Mouse (Mus musculus) midbrain, embryonic 11.5 days (tissue): ENCODE results near the gene Fubp1. TPM values are rescaled to one million over a fixed set of nuclear protein-coding genes. Genes with fewer than 3 reads are reported as not detected.

Experiments used
- ATAC-seq: fragments of 200-750 bp; cut with Nextera tagmentation; 2 replicates; pipeline ENCODE4 v1.8.0; 2017; ENCODE audit warnings: moderate TSS enrichment, moderate library complexity; ENCODE audit not compliant: low FRiP score
- DNase-seq: peaks from one replicate; pipeline ENCODE4 v3.0.0; 2015; ENCODE audit warnings: low spot score; ENCODE audit errors: missing footprints
- H3K27ac ChIP-seq: fragments of 300-500 bp; sonication (generic); 2 replicates; pipeline ENCODE4 v1.5.1; 2014; ENCODE audit warnings: low read depth, low read length
- H3K27me3 ChIP-seq: fragments of 300-500 bp; sonication (generic); 2 replicates; pipeline ENCODE4 v1.6.1; 2014; ENCODE audit warnings: mild to moderate bottlenecking, low read length, moderate library complexity, mixed read lengths; ENCODE audit not compliant: control insufficient read depth, insufficient read depth
- H3K36me3 ChIP-seq: fragments of 300-500 bp; sonication (generic); 2 replicates; pipeline ENCODE4 v1.6.1; 2014; ENCODE audit warnings: mild to moderate bottlenecking, low read length, moderate library complexity, mixed read lengths; ENCODE audit not compliant: control insufficient read depth, insufficient read depth
- H3K4me1 ChIP-seq: fragments of 300-500 bp; sonication (generic); 2 replicates; pipeline ENCODE4 v1.6.1; 2014; ENCODE audit warnings: low read length; ENCODE audit not compliant: control insufficient read depth, insufficient read depth
- H3K4me2 ChIP-seq: fragments of 300-500 bp; sonication (generic); 2 replicates; pipeline ENCODE4 v1.6.1; 2014; ENCODE audit warnings: mild to moderate bottlenecking, moderate library complexity
- H3K4me3 ChIP-seq: fragments of 300-500 bp; sonication (generic); 2 replicates; pipeline ENCODE4 v1.5.1; 2014; ENCODE audit warnings: low read depth, low read length
- H3K9ac ChIP-seq: fragments of 300-500 bp; sonication (generic); 2 replicates; pipeline ENCODE4 v1.6.1; 2014; ENCODE audit warnings: low read length
- H3K9me3 ChIP-seq: fragments of 300-500 bp; sonication (generic); 2 replicates; pipeline ENCODE4 v1.6.1; 2016; ENCODE audit warnings: low read length; ENCODE audit not compliant: control insufficient read depth
- WGBS: fragments of 180-500 bp; shearing (Covaris S2); extraction: QIAGEN DNeasy Blood & Tissue Kit; methylation state at CpG from one replicate; pipeline ENCODE4 v1.1.7; 2014; 5-methylcytosine and 5-hydroxymethylcytosine counted together
- polyA plus RNA-seq: library from polyadenylated mRNA; unstranded; fragments of >200 nt; fragmentation: Nextera tagmentation; extraction: Ambion mirVana; gene quantifications from 2 replicates; pipeline ENCODE4 v1.2.1, GENCODE M21; 2014

Gene Fubp1
- polyA plus RNA-seq, result 452 and 457 TPM in 2 replicates

DNA sequence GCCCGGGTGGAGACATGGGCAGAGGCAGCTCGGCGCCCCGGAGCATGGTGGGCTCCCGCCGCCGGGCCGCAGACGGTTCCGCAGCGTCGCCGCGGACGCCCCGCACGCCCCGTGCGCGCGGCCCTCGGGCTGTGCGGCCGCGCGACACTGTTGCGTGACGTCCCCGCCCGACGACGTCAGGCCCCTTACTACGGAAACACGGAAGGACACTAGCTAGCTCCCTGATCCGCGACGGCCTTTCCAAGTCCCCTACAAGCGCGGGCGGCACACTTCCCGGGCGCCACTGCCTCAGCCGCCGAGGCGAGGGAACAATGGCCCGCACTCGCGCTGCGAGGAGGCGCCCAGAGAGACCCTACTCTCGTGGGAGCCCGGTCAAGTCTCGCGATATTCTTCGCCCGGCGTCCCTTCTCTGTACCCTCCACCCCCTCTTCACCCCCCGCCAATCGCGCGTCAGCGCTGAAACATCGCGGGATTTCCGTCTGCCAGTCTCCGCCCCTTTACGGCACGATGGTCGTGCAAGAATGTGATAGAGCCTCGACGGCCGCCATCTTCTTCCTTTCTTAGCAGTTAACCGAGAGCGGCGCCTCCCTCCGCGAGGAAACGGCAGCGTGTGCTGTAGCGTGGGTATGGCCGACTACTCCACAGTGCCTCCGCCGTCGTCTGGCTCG, at the start of gene Fubp1, which contains the start of gene Dnajb4:
Gene Fubp1 (plus strand): TSS at position 456 of the 668 bp plus-strand sequence.
Gene Dnajb4 (minus strand): TSS at position 336 of the 668 bp plus-strand sequence.
- no peaks in the 10 kb centered on the region for H3K27me3 ChIP-seq
- peaks cover 27% of the 10 kb centered on the region for H3K4me1 ChIP-seq
- peak within 1 kb of the TSS; percentile 100 for H3K9ac ChIP-seq
- DNase-seq (peak; percentile 99), ATAC-seq (peak; percentile 96)
- no peaks in the 10 kb centered on the region for H3K36me3 ChIP-seq
- H3K27ac ChIP-seq, result peak within 1 kb of the TSS; percentile 99
- no peaks in the 10 kb centered on the region for H3K9me3 ChIP-seq
- WGBS, result under 1% methylated on average over 83 of the region's 85 CpGs
- peak within 1 kb of the TSS; percentile 89 for H3K4me2 ChIP-seq
- H3K4me3 ChIP-seq, result peak within 1 kb of the TSS; percentile 98

DNA sequence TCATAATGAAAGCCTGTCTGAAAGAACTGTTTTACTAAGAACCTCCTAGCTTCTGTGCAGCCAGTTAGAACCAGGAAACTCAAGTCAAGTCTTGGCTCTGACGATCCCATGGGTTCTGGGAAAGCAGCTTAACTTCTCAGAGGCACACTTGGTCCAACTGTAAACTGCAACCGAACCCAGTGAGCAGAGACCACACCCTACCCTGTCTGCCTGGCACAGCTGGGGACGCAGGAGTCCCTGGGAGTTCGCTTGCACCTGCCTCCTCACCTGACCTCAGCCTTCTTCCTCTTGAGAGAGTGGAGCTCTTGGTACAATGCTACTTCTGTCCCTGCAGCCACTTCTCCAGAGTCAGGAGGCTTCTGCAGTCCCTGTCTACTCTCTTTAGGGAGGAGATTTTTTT, 49.6 kb upstream of the Fubp1 start:
- Histone ChIP-seq H3K36me3 (no peaks in the 10 kb centered on the region), H3K4me3 (no peak overlapping the region), H3K4me2 (no peak overlapping the region), H3K9ac (no peak overlapping the region), H3K9me3 (no peaks in the 10 kb centered on the region), H3K4me1 (peaks cover under 1% of the 10 kb centered on the region), H3K27ac (no peak overlapping the region), H3K27me3 (peaks cover 7% of the 10 kb centered on the region)
- DNase-seq (no peak), ATAC-seq (no peak)
- 73% methylated on average over 4 of the region's 4 CpGs for WGBS

DNA sequence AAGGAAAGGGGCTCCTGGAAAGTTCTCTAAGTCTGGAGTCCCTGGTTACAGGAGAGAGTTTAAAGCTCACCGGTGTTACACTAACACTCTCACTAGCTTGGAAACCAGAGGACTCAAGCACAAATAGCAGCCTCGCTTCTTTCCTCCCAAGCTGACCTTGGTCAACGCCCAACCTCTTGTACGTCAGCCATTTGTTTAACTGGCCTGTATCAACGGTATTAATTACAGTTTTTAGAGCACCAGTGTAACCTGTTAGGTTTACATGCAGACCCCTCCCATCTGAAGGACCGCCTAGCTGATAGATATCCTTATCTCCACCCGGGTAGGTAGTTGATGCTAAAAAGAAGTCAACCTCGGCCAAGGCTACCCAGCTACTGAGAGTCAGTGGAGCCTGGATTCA, 46.9 kb upstream of the Fubp1 start:
- Histone ChIP-seq H3K9me3 (no peaks in the 10 kb centered on the region), H3K27ac (no peak overlapping the region), H3K4me2 (no peak overlapping the region), H3K27me3 (peaks cover 10% of the 10 kb centered on the region), H3K4me1 (peaks cover 8% of the 10 kb centered on the region), H3K4me3 (no peak overlapping the region), H3K9ac (no peak overlapping the region), H3K36me3 (no peaks in the 10 kb centered on the region)
- WGBS, result 91% methylated on average over 8 of the region's 8 CpGs
- ATAC-seq (no peak), DNase-seq (no peak)

DNA sequence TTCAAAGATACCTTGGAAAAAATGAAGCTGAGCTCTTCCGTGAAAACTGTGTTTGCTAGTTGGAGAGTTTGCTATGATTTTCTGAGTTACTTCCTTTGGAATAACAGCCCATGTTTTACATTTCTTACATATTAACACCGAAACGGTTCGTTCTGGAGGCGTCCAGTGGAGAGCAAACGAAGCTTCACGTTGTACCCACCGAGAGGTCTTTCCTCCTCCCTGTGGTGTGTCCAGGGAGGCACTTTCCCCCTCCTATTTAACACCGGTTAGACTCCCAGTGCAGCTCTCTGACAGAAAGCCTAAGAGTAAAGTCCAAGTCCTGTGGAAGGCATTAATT, 45.2 kb upstream of the Fubp1 start:
- no peak overlapping the region for H3K9ac ChIP-seq
- no peaks in the 10 kb centered on the region for H3K9me3 ChIP-seq
- peaks cover 10% of the 10 kb centered on the region for H3K27me3 ChIP-seq
- DNase-seq (peak; percentile 92), ATAC-seq (no peak)
- H3K4me3 ChIP-seq, result peak overlapping the region; percentile 47
- no peaks in the 10 kb centered on the region for H3K36me3 ChIP-seq
- H3K4me2 ChIP-seq, result peak overlapping the region; percentile 96
- H3K27ac ChIP-seq, result no peak overlapping the region
- H3K4me1 ChIP-seq, result peaks cover 8% of the 10 kb centered on the region
- 27% methylated on average over 9 of the region's 9 CpGs for WGBS

DNA sequence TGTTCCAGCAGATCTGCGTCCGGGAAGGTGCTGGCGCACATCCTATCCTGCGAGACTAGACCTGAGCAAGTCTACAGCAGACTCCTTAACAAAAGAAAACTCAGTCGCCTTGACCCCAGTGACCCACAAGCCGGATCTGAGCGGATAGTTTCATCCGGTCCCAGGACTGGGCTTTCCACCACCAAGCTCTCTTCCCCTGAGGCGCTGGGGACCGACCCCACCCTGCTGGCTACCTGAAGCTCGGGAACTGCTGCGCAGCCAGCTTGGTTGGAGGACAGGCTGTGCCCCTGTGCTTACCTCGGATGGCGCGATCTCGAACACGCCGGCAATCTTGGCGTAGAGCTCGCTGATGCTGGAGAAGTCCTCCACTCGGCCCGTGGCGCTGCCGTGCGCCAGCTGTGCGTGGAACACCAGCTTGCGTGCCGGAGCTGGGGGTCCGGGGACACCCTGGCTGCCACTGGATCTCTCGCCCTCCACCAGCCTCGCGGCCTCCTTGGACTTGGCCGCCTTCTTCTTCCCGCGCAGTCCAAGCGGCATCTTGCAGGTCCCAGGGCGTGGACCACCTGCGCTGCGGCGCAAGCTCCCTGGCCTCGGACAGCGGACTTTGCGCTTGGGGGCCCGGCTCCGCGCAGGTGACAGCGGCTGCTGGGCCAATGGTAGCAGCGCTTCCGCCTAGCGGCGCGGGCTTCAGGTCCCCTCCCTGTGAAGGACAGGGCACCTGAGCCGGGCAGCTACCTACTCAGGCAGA, 44.7 kb upstream of the Fubp1 start:
- Histone ChIP-seq H3K27ac (no peak overlapping the region), H3K9me3 (no peaks in the 10 kb centered on the region), H3K27me3 (peaks cover 10% of the 10 kb centered on the region), H3K4me1 (peaks cover 8% of the 10 kb centered on the region), H3K4me2 (peak overlapping the region; percentile 96), H3K9ac (peak overlapping the region; percentile 55), H3K36me3 (no peaks in the 10 kb centered on the region), H3K4me3 (peak overlapping the region; percentile 47)
- ATAC-seq (peak; percentile 49), DNase-seq (peak; percentile 94)
- WGBS, result under 1% methylated on average over 52 of the region's 53 CpGs

DNA sequence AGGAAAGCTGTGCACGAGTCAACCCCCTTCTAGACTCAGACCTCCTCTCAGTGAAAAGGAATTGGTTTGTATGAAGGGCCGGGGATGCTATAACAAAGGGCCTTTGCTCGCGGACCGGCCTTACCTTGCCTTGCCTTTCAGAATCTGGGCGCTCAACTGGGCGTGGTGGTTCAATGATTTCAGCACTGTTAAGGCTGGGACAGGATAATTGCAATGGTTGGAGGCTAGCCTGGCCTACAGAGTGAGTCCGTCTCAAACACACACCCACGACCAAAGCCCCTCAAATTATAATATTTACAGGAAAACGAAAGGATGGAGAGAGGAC, 44.2 kb upstream of the Fubp1 start, which contains the start of gene Gipc2:
Gene Gipc2 (minus strand): TSS at position 132 of the 325 bp plus-strand sequence.
- 5% methylated on average over 10 of the region's 10 CpGs for WGBS

DNA sequence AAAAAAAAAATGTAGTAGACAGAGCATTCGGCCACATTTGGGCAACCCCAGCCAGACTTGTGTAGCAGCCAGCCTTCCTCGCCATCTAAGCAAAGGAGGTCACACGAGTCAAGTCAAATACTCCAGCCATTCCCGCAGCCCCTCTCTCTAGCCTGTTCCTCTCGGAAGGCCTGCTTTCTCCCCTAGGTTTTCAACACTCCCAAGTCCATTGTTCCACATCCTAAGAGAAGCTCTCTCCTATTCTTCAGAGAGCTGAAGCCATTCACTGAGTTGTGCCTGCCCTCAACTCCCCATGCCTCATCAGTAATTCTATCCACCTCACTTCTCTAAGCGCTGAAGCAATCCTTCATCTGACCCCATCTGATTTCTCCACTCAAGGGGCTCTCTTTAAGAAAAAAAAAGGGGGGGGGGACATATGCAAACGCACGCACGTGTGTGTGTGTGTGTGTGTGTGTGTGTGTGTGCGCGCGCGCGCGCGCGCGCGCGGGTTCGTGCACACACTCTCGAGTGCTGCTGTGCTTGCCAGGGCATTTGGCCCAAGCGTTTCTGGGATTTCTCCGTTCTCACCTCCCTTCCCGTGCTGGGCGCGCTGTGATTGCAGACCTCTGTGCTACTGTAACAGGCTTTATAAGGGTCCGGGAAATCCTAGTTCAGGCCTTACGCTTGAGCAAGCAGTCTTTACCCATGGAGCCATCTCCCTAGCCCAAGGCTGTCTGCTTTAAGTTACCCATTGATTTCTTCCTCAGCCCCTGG, 43.3 kb upstream of the Fubp1 start:
- Histone ChIP-seq H3K27ac (no peak overlapping the region), H3K27me3 (peaks cover 10% of the 10 kb centered on the region), H3K4me2 (peak overlapping the region; percentile 96), H3K4me3 (peak overlapping the region; percentile 22), H3K9me3 (no peaks in the 10 kb centered on the region), H3K36me3 (no peaks in the 10 kb centered on the region), H3K9ac (peak overlapping the region; percentile 38), H3K4me1 (peaks cover 8% of the 10 kb centered on the region)
- ATAC-seq (peak; percentile 33; the same call in 1 of the 2 replicates), DNase-seq (peak; percentile 91)
- 15% methylated on average over 29 of the region's 29 CpGs for WGBS

More for the DNA sequence above, 44.2 kb upstream of the Fubp1 start, which contains the start of gene Gipc2:
- Histone ChIP-seq H3K9ac (peak within 1 kb of the TSS; percentile 55), H3K4me3 (peak within 1 kb of the TSS; percentile 47), H3K36me3 (no peaks in the 10 kb centered on the region), H3K4me1 (peaks cover 8% of the 10 kb centered on the region), H3K9me3 (no peaks in the 10 kb centered on the region), H3K27ac (no peak within 1 kb of the TSS), H3K4me2 (peak within 1 kb of the TSS; percentile 96), H3K27me3 (peaks cover 10% of the 10 kb centered on the region)
- DNase-seq, result peak; percentile 92
- ATAC-seq, result peak; percentile 64

DNA sequence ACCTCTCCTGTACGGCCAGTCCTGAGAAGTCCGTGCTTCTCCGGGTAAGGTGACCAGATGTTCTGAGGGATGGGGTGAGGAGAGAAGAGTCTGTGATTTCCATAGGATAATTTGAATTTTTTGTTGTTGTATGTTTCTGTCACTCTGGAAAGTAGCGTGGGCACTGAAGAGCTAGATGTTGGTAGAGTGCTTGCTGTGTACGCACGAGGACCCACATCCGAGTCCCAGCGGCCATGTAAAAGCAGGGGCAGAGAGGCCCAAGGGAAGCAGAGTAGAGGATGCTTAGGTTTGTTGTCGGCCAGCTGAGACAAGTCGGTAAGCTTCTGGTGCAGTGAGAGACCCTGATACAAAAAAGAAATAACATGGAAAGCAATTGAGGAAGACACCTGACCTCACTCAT, 42.2 kb upstream of the Fubp1 start:
- Histone ChIP-seq H3K4me1 (peaks cover 8% of the 10 kb centered on the region), H3K36me3 (no peaks in the 10 kb centered on the region), H3K27me3 (peaks cover 10% of the 10 kb centered on the region), H3K9ac (no peak overlapping the region), H3K4me2 (no peak overlapping the region), H3K9me3 (no peaks in the 10 kb centered on the region), H3K27ac (no peak overlapping the region), H3K4me3 (no peak overlapping the region)
- 95% methylated on average over 10 of the region's 10 CpGs for WGBS
- DNase-seq (no peak), ATAC-seq (no peak)
